Mouse (Mus musculus) midbrain, postnatal 0 days (tissue): Measurements from ENCODE around the gene Rgr. TPM values are rescaled to one million over a fixed set of nuclear protein-coding genes. Genes with fewer than 3 reads are reported as not detected.

Source experiments
- ATAC-seq: fragments of 200-750 bp; cut with Nextera tagmentation; 2 replicates; pipeline ENCODE4 v1.8.0; 2017; ENCODE audit warnings: moderate number of reproducible peaks, mild to moderate bottlenecking, moderate TSS enrichment, moderate library complexity; ENCODE audit not compliant: low FRiP score
- DNase-seq: peaks from one replicate; pipeline ENCODE4 v3.0.0-alpha.2; 2015; ENCODE audit warnings: low spot score
- H3K27ac ChIP-seq: fragments of 300-500 bp; sonication (generic); 2 replicates; pipeline ENCODE4 v1.5.1; 2014; ENCODE audit warnings: low read depth, mild to moderate bottlenecking, low read length, mixed read lengths
- H3K27me3 ChIP-seq: fragments of 300-500 bp; sonication (generic); 2 replicates; pipeline ENCODE4 v1.6.1; 2014; ENCODE audit warnings: low read length, control low read depth, mixed read lengths; ENCODE audit not compliant: insufficient read depth
- H3K36me3 ChIP-seq: fragments of 300-500 bp; sonication (generic); 2 replicates; pipeline ENCODE4 v1.6.1; 2014; ENCODE audit warnings: low read length, control low read depth, mixed read lengths; ENCODE audit not compliant: insufficient read depth
- H3K4me1 ChIP-seq: fragments of 300-500 bp; sonication (generic); 2 replicates; pipeline ENCODE4 v1.6.1; 2014; ENCODE audit warnings: mild to moderate bottlenecking, control low read depth, antibody characterized with exemption, low read length, mixed read lengths; ENCODE audit not compliant: insufficient read depth
- H3K4me2 ChIP-seq: fragments of 300-500 bp; sonication (generic); 2 replicates; pipeline ENCODE4 v1.6.1; 2014; ENCODE audit warnings: low read depth, mild to moderate bottlenecking, low read length, mixed read lengths; ENCODE audit not compliant: poor library complexity, severe bottlenecking
- H3K4me3 ChIP-seq: fragments of 300-500 bp; sonication (generic); 2 replicates; pipeline ENCODE4 v1.5.1; 2014; ENCODE audit warnings: low read depth, mild to moderate bottlenecking, low read length, moderate library complexity
- H3K9ac ChIP-seq: fragments of 300-500 bp; sonication (generic); replicated peaks from 2 replicates; pipeline ENCODE4 v1.6.1; 2014; ENCODE audit warnings: mild to moderate bottlenecking, low read length, moderate library complexity, mixed read lengths; ENCODE audit not compliant: poor library complexity, severe bottlenecking
- H3K9me3 ChIP-seq: fragments of 300-500 bp; sonication (generic); 2 replicates; pipeline ENCODE4 v1.6.1; 2016; ENCODE audit warnings: low read length, control low read depth
- CTCF ChIP-seq: IDR thresholded peaks from 2 replicates; pipeline ENCODE4 v1.5.1; 2016; ENCODE audit warnings: antibody characterized with exemption, mild to moderate bottlenecking
- WGBS: fragments of 180-500 bp; shearing (Covaris S2); extraction: QIAGEN DNeasy Blood & Tissue Kit; methylation state at CpG from one replicate; pipeline ENCODE4 v1.1.7; 2014; 5-methylcytosine and 5-hydroxymethylcytosine counted together
- polyA plus RNA-seq: library from polyadenylated mRNA; unstranded; fragments of >200 nt; fragmentation: Nextera tagmentation; extraction: Ambion mirVana; gene quantifications from 2 replicates; pipeline ENCODE4 v1.2.1, GENCODE M21; 2015
- total RNA-seq: library from RNA; depleted of rRNA; stranded (reverse); fragments of >200 nt; gene quantifications from 2 replicates; pipeline ENCODE4 v1.2.3, GENCODE M21; 2014; rRNA removed

Rgr gene
- not detected in 2 replicates for total RNA-seq
- not detected in 2 replicates for polyA plus RNA-seq

GRCm38 (mm10) chr14:37048914-37049410 is at the start of gene Rgr:
Gene Rgr, minus strand, starts transcription at chr14:37048964.
- Histone ChIP-seq H3K27ac (no peak within 1 kb of the TSS), H3K4me2 (no peak within 1 kb of the TSS), H3K27me3 (no peaks in the 10 kb centered on the region), H3K9me3 (no peaks in the 10 kb centered on the region), H3K4me1 (no peaks in the 10 kb centered on the region), H3K4me3 (no peak within 1 kb of the TSS), H3K36me3 (no peaks in the 10 kb centered on the region), H3K9ac (no peak within 1 kb of the TSS)
- 29% methylated on average over 1 of the region's 1 CpGs for WGBS
- ATAC-seq (0 out of 2 replicates have a peak, but pooled peaks have one; percentile 27), DNase-seq (peak; percentile 24)
- no peak for TF ChIP-seq CTCF

DNA sequence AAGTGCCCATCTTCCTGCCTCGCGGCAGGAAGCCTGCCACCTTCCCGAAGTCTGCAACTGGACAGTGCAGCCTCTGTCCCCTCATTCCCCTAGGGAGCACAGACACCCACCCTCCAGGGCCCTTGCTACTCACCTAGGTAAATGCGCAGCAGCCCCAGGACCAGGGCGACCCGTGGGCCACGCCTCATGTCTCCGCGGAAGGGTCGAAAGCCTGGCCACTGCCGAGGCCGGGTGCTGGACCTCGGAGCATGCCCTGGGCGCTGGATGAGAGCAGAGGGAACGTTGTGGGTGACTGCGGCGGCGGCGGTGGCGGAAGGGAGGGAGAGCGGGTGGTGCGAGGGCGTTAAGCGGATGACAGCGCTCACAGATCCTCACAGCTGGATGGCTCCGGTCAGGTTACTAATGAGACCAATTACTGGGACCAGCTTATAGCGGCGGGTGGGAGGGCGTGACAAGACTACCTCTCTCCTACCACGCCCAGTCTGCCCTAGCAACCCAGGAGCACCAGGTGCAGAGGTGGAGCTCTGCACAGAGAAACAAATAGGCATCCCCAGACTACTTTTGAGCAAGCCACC is 49.3 kb upstream of the Rgr start, which contains the start of gene Cdhr1:
Gene Cdhr1, minus strand, starts transcription at position 392 of the 575 bp plus-strand sequence.
- no peak within 1 kb of the TSS for H3K27ac ChIP-seq
- no peak for TF ChIP-seq CTCF
- H3K36me3 ChIP-seq, result no peaks in the 10 kb centered on the region
- no peaks in the 10 kb centered on the region for H3K9me3 ChIP-seq
- DNase-seq (peak; percentile 50), ATAC-seq (peak; percentile 59)
- H3K9ac ChIP-seq, result peak within 1 kb of the TSS; percentile 73
- H3K27me3 ChIP-seq, result peaks cover 5% of the 10 kb centered on the region; the same call in 1 of the 2 replicates
- H3K4me1 ChIP-seq, result no peaks in the 10 kb centered on the region; the same call in 1 of the 2 replicates
- peak within 1 kb of the TSS; percentile 92 for H3K4me2 ChIP-seq
- WGBS, result 2% methylated on average over 30 of the region's 30 CpGs
- peak within 1 kb of the TSS; percentile 52 for H3K4me3 ChIP-seq

DNA sequence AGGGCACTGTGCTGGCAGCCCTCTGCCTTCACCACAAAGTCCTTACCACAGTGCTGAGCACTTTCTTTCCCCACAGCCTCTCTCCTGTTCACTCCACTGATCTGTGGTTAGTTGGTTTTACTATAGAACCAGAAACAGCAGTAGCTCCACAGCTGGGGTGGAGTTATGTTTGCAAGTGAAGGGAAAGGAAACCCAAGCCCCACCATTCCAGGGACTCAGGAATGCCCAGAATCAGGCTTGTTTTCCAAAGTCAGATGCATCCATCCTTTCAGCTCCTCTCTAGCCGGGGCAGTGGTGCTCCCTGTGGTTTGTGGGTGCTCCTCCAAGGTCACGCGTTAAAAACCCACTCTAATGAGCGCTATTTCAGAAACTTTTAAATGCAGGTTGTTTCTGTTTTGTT is 46.8 kb upstream of the Rgr start:
- WGBS, result 88% methylated on average over 4 of the region's 4 CpGs
- no peak overlapping the region for H3K4me3 ChIP-seq
- H3K9me3 ChIP-seq, result no peaks in the 10 kb centered on the region
- no peak for TF ChIP-seq CTCF
- H3K27me3 ChIP-seq, result peaks cover 5% of the 10 kb centered on the region; the same call in 1 of the 2 replicates
- ATAC-seq (no peak), DNase-seq (no peak)
- H3K36me3 ChIP-seq, result no peaks in the 10 kb centered on the region
- H3K9ac ChIP-seq, result no peak overlapping the region
- no peaks in the 10 kb centered on the region; the same call in 1 of the 2 replicates for H3K4me1 ChIP-seq
- H3K4me2 ChIP-seq, result no peak overlapping the region
- no peak overlapping the region for H3K27ac ChIP-seq

GRCm38 (mm10) chr14:37094436-37094835 is 45.7 kb upstream of the Rgr start:
- Histone ChIP-seq H3K27ac (no peak overlapping the region), H3K4me3 (no peak overlapping the region), H3K9me3 (no peaks in the 10 kb centered on the region), H3K4me1 (no peaks in the 10 kb centered on the region; the same call in 1 of the 2 replicates), H3K4me2 (no peak overlapping the region), H3K9ac (no peak overlapping the region), H3K27me3 (peaks cover 5% of the 10 kb centered on the region; the same call in 1 of the 2 replicates), H3K36me3 (no peaks in the 10 kb centered on the region)
- WGBS, result 64% methylated on average over 6 of the region's 6 CpGs
- DNase-seq (peak; percentile 40), ATAC-seq (no peak)
- TF ChIP-seq CTCF, result no peak

- Histone ChIP-seq H3K27me3 (no peaks in the 10 kb centered on the region), H3K36me3 (no peaks in the 10 kb centered on the region), H3K9ac (no peak overlapping the region), H3K9me3 (no peaks in the 10 kb centered on the region), H3K4me3 (no peak overlapping the region), H3K4me1 (no peaks in the 10 kb centered on the region), H3K4me2 (no peak overlapping the region), H3K27ac (no peak overlapping the region)
- 39% methylated on average over 4 of the region's 4 CpGs for WGBS
- DNase-seq, result no peak
- TF ChIP-seq CTCF, result no peak
- no peak for ATAC-seq
These were observed 35.0 kb upstream of the Rgr start for GRCm38 (mm10) chr14:37083755-37084154.

- Histone ChIP-seq H3K27me3 (no peaks in the 10 kb centered on the region), H3K4me1 (no peaks in the 10 kb centered on the region), H3K4me3 (no peak overlapping the region), H3K27ac (no peak overlapping the region), H3K4me2 (no peak overlapping the region), H3K36me3 (no peaks in the 10 kb centered on the region), H3K9ac (no peak overlapping the region), H3K9me3 (no peaks in the 10 kb centered on the region)
- no peak for ATAC-seq
- no peak for DNase-seq
- no peak for TF ChIP-seq CTCF
- WGBS, result 85% methylated on average over 1 of the region's 1 CpGs
These were observed 32.0 kb upstream of the Rgr start for GRCm38 (mm10) chr14:37080724-37081123.
